Mouse (Mus musculus) liver, embryonic 16.5 days (tissue): ENCODE measurements around the gene Ppp4c. TPM values are rescaled to one million over a fixed set of nuclear protein-coding genes. Genes with fewer than 3 reads are reported as not detected.

Experiments
- ATAC-seq: fragments of 200-750 bp; cut with Nextera tagmentation; 2 replicates; pipeline ENCODE4 v1.8.0; 2017; ENCODE audit warnings: low read depth, mild to moderate bottlenecking, moderate number of reproducible peaks, moderate library complexity
- H3K27ac ChIP-seq: fragments of 300-500 bp; sonication (generic); 2 replicates; pipeline ENCODE4 v1.5.1; 2014; ENCODE audit warnings: mild to moderate bottlenecking, low read length
- H3K27me3 ChIP-seq: fragments of 300-500 bp; sonication (generic); 2 replicates; pipeline ENCODE4 v1.6.1; 2014; ENCODE audit warnings: low read depth, low read length, mixed read lengths; ENCODE audit not compliant: control insufficient read depth, insufficient read depth
- H3K36me3 ChIP-seq: fragments of 300-500 bp; sonication (generic); 2 replicates; pipeline ENCODE4 v1.6.1; 2014; ENCODE audit warnings: mild to moderate bottlenecking; ENCODE audit not compliant: control insufficient read depth, insufficient read depth
- H3K4me1 ChIP-seq: fragments of 300-500 bp; sonication (generic); 2 replicates; pipeline ENCODE4 v1.6.1; 2014; ENCODE audit warnings: low read depth, low read length, mixed read lengths; ENCODE audit not compliant: control insufficient read depth
- H3K4me2 ChIP-seq: fragments of 300-500 bp; sonication (generic); 2 replicates; pipeline ENCODE4 v1.6.1; 2014; ENCODE audit warnings: low read depth, low read length, mixed read lengths
- H3K4me3 ChIP-seq: fragments of 300-500 bp; sonication (generic); 2 replicates; pipeline ENCODE4 v1.5.1; 2014; ENCODE audit warnings: low read depth, mild to moderate bottlenecking, low read length
- H3K9ac ChIP-seq: fragments of 300-500 bp; sonication (generic); 2 replicates; pipeline ENCODE4 v1.6.1; 2014; ENCODE audit warnings: low read depth, low read length
- H3K9me3 ChIP-seq: fragments of 300-500 bp; sonication (generic); replicated peaks from 2 replicates; pipeline ENCODE4 v1.6.1; 2016; ENCODE audit warnings: low read length; ENCODE audit not compliant: control insufficient read depth
- WGBS: fragments of 180-500 bp; shearing (Covaris S2); extraction: QIAGEN DNeasy Blood & Tissue Kit; methylation state at CpG from one replicate; pipeline ENCODE4 v1.1.7; 2014; ENCODE audit not compliant: insufficient replicate concordance; 5-methylcytosine and 5-hydroxymethylcytosine counted together
- polyA plus RNA-seq: library from polyadenylated mRNA; unstranded; fragments of >200 nt; fragmentation: Nextera tagmentation; extraction: Ambion mirVana; gene quantifications from 2 replicates; pipeline ENCODE4 v1.2.1, GENCODE M21; 2015

Gene Ppp4c
- polyA plus RNA-seq, 1 experiment from 2014 or later: 82.2 TPM

GRCm38 (mm10) chr7:126803751-126804150 is 11.5 kb upstream of the Ppp4c start:
- H3K4me2 ChIP-seq: no peak overlapping the region
- H3K4me3 ChIP-seq: no peak overlapping the region
- H3K9ac ChIP-seq: no peak overlapping the region
- H3K9me3 ChIP-seq: no peaks in the 10 kb centered on the region
- no peaks in the 10 kb centered on the region for H3K36me3 ChIP-seq
- no peak overlapping the region for H3K27ac ChIP-seq
- H3K4me1 ChIP-seq: peaks cover 25% of the 10 kb centered on the region
- ATAC-seq: no peak
- H3K27me3 ChIP-seq: no peaks in the 10 kb centered on the region

- Histone ChIP-seq H3K36me3 (no peaks in the 10 kb centered on the region), H3K4me1 (peaks cover 25% of the 10 kb centered on the region), H3K27ac (no peak overlapping the region), H3K4me2 (no peak overlapping the region), H3K9me3 (no peaks in the 10 kb centered on the region), H3K9ac (no peak overlapping the region), H3K4me3 (no peak overlapping the region), H3K27me3 (no peaks in the 10 kb centered on the region)
- WGBS: 42% methylated on average over 6 of the region's 6 CpGs
- no peak for ATAC-seq
Measured at GRCm38 (mm10) chr7:126803181-126803580, 10.9 kb upstream of the Ppp4c start.

- 63% methylated on average over 11 of the region's 11 CpGs for WGBS
- Histone ChIP-seq H3K27me3 (no peaks in the 10 kb centered on the region), H3K4me1 (peaks cover 28% of the 10 kb centered on the region), H3K36me3 (no peaks in the 10 kb centered on the region), H3K4me2 (no peak overlapping the region), H3K9ac (no peak overlapping the region; the same call in 1 of the 2 replicates), H3K9me3 (no peaks in the 10 kb centered on the region), H3K4me3 (no peak overlapping the region), H3K27ac (no peak overlapping the region)
- ATAC-seq: no peak
Measured at GRCm38 (mm10) chr7:126802134-126802889, 10.0 kb upstream of the Ppp4c start.

- peaks cover 2% of the 10 kb centered on the region; the same call in 1 of the 2 replicates for H3K36me3 ChIP-seq
- 88% methylated on average over 16 of the region's 16 CpGs for WGBS
- H3K4me3 ChIP-seq: no peak overlapping the region
- no peak overlapping the region for H3K27ac ChIP-seq
- no peaks in the 10 kb centered on the region for H3K27me3 ChIP-seq
- no peaks in the 10 kb centered on the region for H3K9me3 ChIP-seq
- peaks cover 38% of the 10 kb centered on the region for H3K4me1 ChIP-seq
- no peak overlapping the region for H3K4me2 ChIP-seq
- ATAC-seq: no peak
- no peak overlapping the region for H3K9ac ChIP-seq
Measured at GRCm38 (mm10) chr7:126801057-126801422, 8.7 kb upstream of the Ppp4c start.

- no peak for ATAC-seq
- H3K9ac ChIP-seq: peak overlapping the region; percentile 73
- peaks cover 6% of the 10 kb centered on the region for H3K36me3 ChIP-seq
- H3K4me3 ChIP-seq: peak overlapping the region; percentile 81
- no peaks in the 10 kb centered on the region for H3K9me3 ChIP-seq
- H3K4me2 ChIP-seq: peak overlapping the region; percentile 97
- no peaks in the 10 kb centered on the region for H3K27me3 ChIP-seq
- 55% methylated on average over 5 of the region's 5 CpGs for WGBS
- peak overlapping the region; percentile 91 for H3K27ac ChIP-seq
- peaks cover 38% of the 10 kb centered on the region for H3K4me1 ChIP-seq
Measured at GRCm38 (mm10) chr7:126800269-126801056, 8.2 kb upstream of the Ppp4c start.

GRCm38 (mm10) chr7:126799468-126800268 is 7.4 kb upstream of the Ppp4c start:
- peak overlapping the region; percentile 91 for H3K27ac ChIP-seq
- 3% methylated on average over 38 of the region's 38 CpGs for WGBS

GRCm38 (mm10) chr7:126799050-126799467 is 6.8 kb upstream of the Ppp4c start:
- Histone ChIP-seq H3K4me1 (peaks cover 38% of the 10 kb centered on the region), H3K36me3 (peaks cover 6% of the 10 kb centered on the region), H3K9ac (peak overlapping the region; percentile 79), H3K27ac (peak overlapping the region; percentile 91), H3K4me2 (peak overlapping the region; percentile 97), H3K27me3 (no peaks in the 10 kb centered on the region), H3K4me3 (peak overlapping the region; percentile 81), H3K9me3 (no peaks in the 10 kb centered on the region)
- ATAC-seq: peak; percentile 94
- 1% methylated on average over 33 of the region's 36 CpGs for WGBS

More at GRCm38 (mm10) chr7:126799468-126800268, 7.4 kb upstream of the Ppp4c start:
- H3K27me3 ChIP-seq: no peaks in the 10 kb centered on the region
- H3K4me2 ChIP-seq: peak overlapping the region; percentile 97
- ATAC-seq: peak; percentile 67
- peak overlapping the region; percentile 81 for H3K4me3 ChIP-seq
- no peaks in the 10 kb centered on the region for H3K9me3 ChIP-seq
- H3K36me3 ChIP-seq: peaks cover 6% of the 10 kb centered on the region
- H3K4me1 ChIP-seq: peaks cover 38% of the 10 kb centered on the region
- H3K9ac ChIP-seq: peak overlapping the region; percentile 73

- ATAC-seq: peak; percentile 28
- under 1% methylated on average over 40 of the region's 40 CpGs for WGBS
Measured at GRCm38 (mm10) chr7:126798127-126799049, 6.1 kb upstream of the Ppp4c start.

More at GRCm38 (mm10) chr7:126798127-126799049, 6.1 kb upstream of the Ppp4c start:
- H3K36me3 ChIP-seq: peaks cover 6% of the 10 kb centered on the region
- peak overlapping the region; percentile 97 for H3K4me2 ChIP-seq
- H3K9ac ChIP-seq: peak overlapping the region; percentile 79
- H3K4me1 ChIP-seq: peaks cover 38% of the 10 kb centered on the region
- peak overlapping the region; percentile 88 for H3K27ac ChIP-seq
- peak overlapping the region; percentile 81 for H3K4me3 ChIP-seq
- no peaks in the 10 kb centered on the region for H3K27me3 ChIP-seq
- no peaks in the 10 kb centered on the region for H3K9me3 ChIP-seq
